Mouse (Mus musculus) heart, postnatal 0 days (tissue): Measurements from ENCODE around the gene Phf1.

Experiments
- CTCF ChIP-seq: IDR thresholded peaks from 2 replicates; pipeline ENCODE4 v1.5.1; 2016; ENCODE audit warnings: antibody characterized with exemption, control low read depth, low read depth
- EP300 ChIP-seq: IDR thresholded peaks from 2 replicates; pipeline ENCODE4 v1.6.1; 2016; ENCODE audit warnings: antibody characterized with exemption, low read depth

- no peak for TF ChIP-seq EP300
- TF ChIP-seq CTCF, result no peak
Measured at GRCm38 (mm10) chr17:26971247-26971905, 38.5 kb downstream of the Phf1 start.
